In genomic region chr5:98055275-98055674, GRCm38 (mm10) we compare ENCODE assay signal across 28 mouse cellular contexts.
"Had no signal": no experiment of that assay in that cellular context is flagged by ENCODE, and none has a peak within 500 bp of the region (broad histone marks: within the 10 kb centered on the region; RNA-seq: fewer than 3 reads in every experiment).

No protein-coding gene starts in this region.

- H3K4me2 ChIP-seq: embryonic facial prominence, embryonic 12.5 days; embryonic facial prominence, embryonic 13.5 days; embryonic facial prominence, embryonic 15.5 days; forebrain, embryonic 12.5 days; forebrain, embryonic 13.5 days; forebrain, embryonic 15.5 days had no signal

- H3K9ac ChIP-seq: embryonic facial prominence, embryonic 12.5 days; embryonic facial prominence, embryonic 13.5 days; embryonic facial prominence, embryonic 15.5 days; forebrain, embryonic 12.5 days; forebrain, embryonic 13.5 days; forebrain, embryonic 15.5 days; forebrain, postnatal 0 days had no signal

- H3K9me3 ChIP-seq: embryonic facial prominence, embryonic 10.5 days; embryonic facial prominence, embryonic 12.5 days; embryonic facial prominence, embryonic 13.5 days; embryonic facial prominence, embryonic 15.5 days; forebrain, embryonic 10.5 days; forebrain, embryonic 12.5 days; forebrain, embryonic 13.5 days; forebrain, embryonic 15.5 days had no signal

- H3K27me3 ChIP-seq: embryonic facial prominence, embryonic 12.5 days; embryonic facial prominence, embryonic 13.5 days; embryonic facial prominence, embryonic 15.5 days; forebrain, embryonic 12.5 days; forebrain, embryonic 13.5 days; forebrain, embryonic 15.5 days had no signal

- H3K27ac ChIP-seq: embryonic facial prominence, embryonic 10.5 days; embryonic facial prominence, embryonic 12.5 days; embryonic facial prominence, embryonic 13.5 days; embryonic facial prominence, embryonic 15.5 days; forebrain, embryonic 10.5 days; forebrain, embryonic 12.5 days; forebrain, embryonic 13.5 days; forebrain, embryonic 15.5 days; gastrocnemius, adult 2 months; heart, adult 2 months had no signal

- DNase-seq: cerebellum, adult 8-10 months; cerebellum, adult 9-10 months; cerebellum, adult 9-11 months; cerebellum, postnatal 10 days; cerebellum, postnatal 14 days; cerebellum, postnatal 25 days; cerebellum, postnatal 36 days; embryo, embryonic 11 days; forebrain, postnatal 0 days; gastrocnemius, adult 2 months; gastrocnemius, postnatal 10 days; gastrocnemius, postnatal 14 days; gastrocnemius, postnatal 25 days; gastrocnemius, postnatal 36 days; heart, adult 11 months; heart, adult 18-20 months; heart, adult 2 months had no signal

- H3K4me3 ChIP-seq: embryonic facial prominence, embryonic 10.5 days; embryonic facial prominence, embryonic 12.5 days; embryonic facial prominence, embryonic 13.5 days; embryonic facial prominence, embryonic 15.5 days; erythroblast, embryonic 14.5 days; forebrain, embryonic 10.5 days; forebrain, embryonic 12.5 days; forebrain, embryonic 13.5 days; forebrain, embryonic 15.5 days; gastrocnemius, adult 2 months; heart, adult 2 months had no signal

- ATAC-seq: forebrain, embryonic 13.5 days; forebrain, embryonic 14.5 days; forebrain, embryonic 15.5 days; forebrain, embryonic 16.5 days; forebrain, postnatal 0 days had no signal

- H3K36me3 ChIP-seq: embryonic facial prominence, embryonic 10.5 days; embryonic facial prominence, embryonic 12.5 days; embryonic facial prominence, embryonic 13.5 days; embryonic facial prominence, embryonic 15.5 days; forebrain, embryonic 10.5 days; forebrain, embryonic 12.5 days; forebrain, embryonic 15.5 days had no signal

- H3K4me1 ChIP-seq: embryonic facial prominence, embryonic 10.5 days; embryonic facial prominence, embryonic 12.5 days; embryonic facial prominence, embryonic 13.5 days; embryonic facial prominence, embryonic 15.5 days; forebrain, embryonic 10.5 days; forebrain, embryonic 12.5 days; forebrain, embryonic 13.5 days; forebrain, embryonic 15.5 days had no signal
